Mouse (Mus musculus) bone marrow, adult 2 months (tissue): ENCODE results near the gene Dtx3.

ENCODE experiments used
- CTCF ChIP-seq: fragments of 200-500 bp; IDR thresholded peaks from 2 replicates; pipeline ENCODE4 v1.5.1; 2011; ENCODE audit warnings: low read length, control low read depth; ENCODE audit not compliant: control insufficient read depth, insufficient read depth
- POLR2A ChIP-seq: fragments of 200-500 bp; IDR thresholded peaks from 2 replicates; pipeline ENCODE4 v1.6.1; 2011; ENCODE audit warnings: low read depth, mild to moderate bottlenecking, control low read depth, low read length, borderline replicate concordance; ENCODE audit not compliant: control insufficient read depth

GRCm38 (mm10) chr10:127154652-127155051 lies 40.9 kb downstream of the Dtx3 start:
- no peak for TF ChIP-seq CTCF
- no peak for TF ChIP-seq POLR2A
